Mouse (Mus musculus) small intestine, adult 2 months (tissue): ENCODE measurements around the gene Prrc2b.

ENCODE experiments used
- CTCF ChIP-seq: fragments of 200-500 bp; IDR thresholded peaks from 2 replicates; pipeline ENCODE4 v1.5.1; 2012; ENCODE audit warnings: low read depth, mild to moderate bottlenecking, control low read depth, inconsistent platforms, low read length, moderate library complexity, mixed read lengths; ENCODE audit not compliant: insufficient replicate concordance, insufficient read length; ENCODE audit errors: extremely low read depth
- POLR2A ChIP-seq: fragments of 200-500 bp; IDR thresholded peaks from 2 replicates; pipeline ENCODE4 v1.6.1; 2012; ENCODE audit warnings: low read depth, mild to moderate bottlenecking, control low read depth, inconsistent platforms, low read length, moderate library complexity

DNA sequence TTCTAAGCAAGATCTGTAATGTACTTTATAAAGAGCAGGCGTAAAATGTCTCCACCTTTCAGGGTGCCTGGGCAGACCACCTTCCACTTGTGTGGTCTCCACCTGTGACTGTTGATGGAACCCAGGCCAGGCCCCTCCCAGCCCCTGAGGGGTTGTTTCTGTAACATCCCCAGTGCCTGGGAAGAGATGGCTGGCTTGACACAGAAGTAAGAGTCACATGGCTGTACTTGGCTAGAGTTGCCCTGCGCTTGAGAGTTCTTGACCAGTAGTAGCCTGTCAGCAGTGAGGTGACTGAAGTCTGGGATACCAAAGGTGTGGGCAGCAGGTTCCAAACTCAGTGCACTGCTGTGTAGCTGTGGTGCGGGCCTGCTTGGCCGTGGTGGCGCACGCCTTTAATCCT is 24.6 kb downstream of the Prrc2b start:
- TF ChIP-seq POLR2A (no peak), CTCF (no peak)
